Mouse (Mus musculus) megakaryocyte-erythroid progenitor cell, adult 5-6 weeks (primary cell): ENCODE data around the gene Olfr1100. TPM values are rescaled to one million over a fixed set of nuclear protein-coding genes. Genes with fewer than 3 reads are reported as not detected.

Experiments used
- ATAC-seq: replicated peaks from 2 replicates; pipeline ENCODE4 v1.8.0; 2016; ENCODE audit warnings: mild to moderate bottlenecking, inconsistent platforms; ENCODE audit not compliant: severe bottlenecking, poor library complexity, low FRiP score, low TSS enrichment
- total RNA-seq, 2 experiments: library from RNA; stranded (forward) in 1 of 2; stranded (reverse) in 1 of 2; fragments of 200-1000, 215-1000 nt in 1 of 2; fragments of >200 nt in 1 of 2; fragmentation: Nextera tagmentation in 1 of 2; gene quantifications; 2 replicates each; pipeline ENCODE4 v1.2.3; 2014 to 2017

Gene Olfr1100
- not detected in 2 replicates for total RNA-seq (2014; fragmentation: Nextera tagmentation)
- not detected in 2 replicates for total RNA-seq (2017)

DNA sequence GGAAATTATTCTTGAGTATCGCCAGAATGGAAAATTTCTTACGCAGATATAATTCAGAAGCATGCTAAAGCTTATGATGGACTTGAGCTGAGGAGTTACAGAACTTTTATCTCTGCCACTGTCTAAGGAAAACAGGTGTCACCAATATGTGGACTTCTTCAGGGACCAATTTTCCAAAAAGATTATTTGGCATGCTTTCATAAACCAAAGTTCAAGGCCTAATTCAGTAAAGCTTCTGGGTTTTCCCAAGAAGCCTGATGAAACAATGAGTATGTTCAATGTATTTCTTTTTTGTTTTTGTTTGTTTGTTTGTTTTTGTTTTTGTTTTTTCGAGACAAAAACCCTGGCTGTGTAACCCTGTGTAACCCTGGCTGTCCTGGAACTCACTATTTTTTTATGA lies at the start of gene Olfr1100:
TSS of gene Olfr1100 (minus strand) at position 101 of the 400 bp plus-strand sequence.
- ATAC-seq, result no peak

DNA sequence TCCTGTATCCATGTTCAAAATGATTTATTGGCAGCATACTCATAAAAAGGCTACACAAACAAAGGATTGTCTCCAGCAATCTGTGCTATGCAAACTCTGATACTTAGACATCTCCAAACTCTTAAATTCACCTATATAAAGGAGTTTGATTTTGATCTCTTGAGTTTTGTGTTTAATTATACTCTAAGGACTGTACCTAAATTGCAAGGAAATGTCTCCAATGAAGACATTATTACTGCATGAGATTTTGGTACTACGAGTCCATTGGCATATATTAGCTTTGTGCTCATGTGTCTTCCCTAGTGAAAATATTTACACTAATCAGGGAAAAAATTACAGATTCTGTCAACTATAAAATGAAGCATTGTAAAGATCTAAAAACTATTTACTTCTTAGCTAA lies 47.2 kb upstream of the Olfr1100 start, which contains the start of gene Olfr1104:
TSS of gene Olfr1104 (minus strand) at position 101 of the 400 bp plus-strand sequence.
- ATAC-seq, result no peak

GRCm38 (mm10) chr2:86998098-86998497 lies 18.3 kb upstream of the Olfr1100 start, which contains the start of gene Olfr1102:
TSS of gene Olfr1102 (plus strand) at chr2:86998398.
- no peak for ATAC-seq

- no peak for ATAC-seq
Measured at GRCm38 (mm10) chr2:86991121-86991520, 11.4 kb upstream of the Olfr1100 start, which contains the start of gene Olfr1101. TSS of gene Olfr1101 (minus strand) at chr2:86991221.

DNA sequence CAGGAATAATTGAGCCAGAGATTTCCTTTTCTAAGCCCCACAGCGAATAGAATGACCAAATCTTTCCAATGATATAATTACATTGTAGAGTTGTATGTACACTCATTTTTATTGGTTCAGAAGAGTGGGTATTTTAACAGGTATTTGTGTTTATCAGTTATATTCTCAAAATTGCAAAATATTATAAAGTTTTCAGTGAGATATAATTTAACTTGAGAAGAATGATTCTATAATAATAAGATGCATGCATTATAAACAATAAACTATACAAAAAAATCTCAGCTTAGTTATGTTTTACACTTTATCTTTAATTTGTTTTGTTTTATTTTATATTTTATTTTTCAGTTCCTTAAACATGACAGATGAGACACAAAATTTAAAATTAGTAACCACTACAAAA lies 19.2 kb downstream of the Olfr1100 start, which contains the start of gene Olfr1099:
TSS of gene Olfr1099 (minus strand) at position 101 of the 400 bp plus-strand sequence.
- ATAC-seq, result no peak

DNA sequence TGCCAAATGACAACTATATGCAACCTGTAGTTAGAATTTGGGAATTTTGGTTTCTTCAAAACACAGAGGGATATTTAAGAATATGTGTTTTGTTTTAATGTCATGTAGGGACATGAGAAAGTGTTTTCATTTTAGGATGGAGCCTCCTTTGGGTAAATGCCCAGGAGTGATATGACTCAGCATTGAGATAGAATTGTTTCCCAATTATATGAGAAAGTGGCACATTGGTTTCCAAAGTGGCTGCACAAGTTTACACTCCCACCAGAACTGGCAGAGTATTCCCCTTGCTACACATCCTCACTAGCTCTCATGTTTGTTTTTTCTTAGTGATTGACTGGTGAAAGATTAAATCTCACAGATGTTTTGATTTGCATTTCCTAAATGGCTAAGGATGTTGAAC lies 53.2 kb downstream of the Olfr1100 start:
- ATAC-seq, result no peak

Other genes with a start within 250 kb of the Olfr1100 start
- gene Olfr1089, start 246.3 kb downstream of the Olfr1100 start, total RNA-seq (2014; fragmentation: Nextera tagmentation), result not detected in 2 replicates
- not detected in 2 replicates for gene Olfr1089, start 246.3 kb downstream of the Olfr1100 start, total RNA-seq (2017)
- not detected in 2 replicates for gene Olfr1090, start 221.0 kb downstream of the Olfr1100 start, total RNA-seq (2014; fragmentation: Nextera tagmentation)
- not detected in 2 replicates for gene Olfr1090, start 221.0 kb downstream of the Olfr1100 start, total RNA-seq (2017)
- gene Olfr1093, start 197.5 kb downstream of the Olfr1100 start, total RNA-seq (2014; fragmentation: Nextera tagmentation), result not detected in 2 replicates
- not detected in 2 replicates for gene Olfr1093, start 197.5 kb downstream of the Olfr1100 start, total RNA-seq (2017)
- not detected in 2 replicates for gene Olfr141, start 169.9 kb downstream of the Olfr1100 start, total RNA-seq (2014; fragmentation: Nextera tagmentation)
- not detected in 2 replicates for gene Olfr141, start 169.9 kb downstream of the Olfr1100 start, total RNA-seq (2017)
- not detected in 2 replicates for gene Olfr1094, start 155.3 kb downstream of the Olfr1100 start, total RNA-seq (2014; fragmentation: Nextera tagmentation)
- gene Olfr1094, start 155.3 kb downstream of the Olfr1100 start, total RNA-seq (2017), result not detected in 2 replicates
- gene Olfr1095, start 128.3 kb downstream of the Olfr1100 start, total RNA-seq (2014; fragmentation: Nextera tagmentation), result not detected in 2 replicates
- gene Olfr1095, start 128.3 kb downstream of the Olfr1100 start, total RNA-seq (2017), result not detected in 2 replicates
- gene Gm13723, start 105.2 kb downstream of the Olfr1100 start, total RNA-seq (2014; fragmentation: Nextera tagmentation), result not detected in 2 replicates
- not detected in 2 replicates for gene Gm13723, start 105.2 kb downstream of the Olfr1100 start, total RNA-seq (2017)
- gene Olfr1097, start 87.7 kb downstream of the Olfr1100 start, total RNA-seq (2014; fragmentation: Nextera tagmentation), result not detected in 2 replicates
- gene Olfr1097, start 87.7 kb downstream of the Olfr1100 start, total RNA-seq (2017), result not detected in 2 replicates
- not detected in 2 replicates for gene Olfr1098, start 55.4 kb downstream of the Olfr1100 start, total RNA-seq (2014; fragmentation: Nextera tagmentation)
- gene Olfr1098, start 55.4 kb downstream of the Olfr1100 start, total RNA-seq (2017), result not detected in 2 replicates
- not detected in 2 replicates for gene Olfr1099, start 19.3 kb downstream of the Olfr1100 start, total RNA-seq (2014; fragmentation: Nextera tagmentation)
- not detected in 2 replicates for gene Olfr1099, start 19.3 kb downstream of the Olfr1100 start, total RNA-seq (2017)
- not detected in 2 replicates for gene Olfr1101, start 11.3 kb upstream of the Olfr1100 start, total RNA-seq (2014; fragmentation: Nextera tagmentation)
- not detected in 2 replicates for gene Olfr1101, start 11.3 kb upstream of the Olfr1100 start, total RNA-seq (2017)
- gene Olfr1102, start 18.4 kb upstream of the Olfr1100 start, total RNA-seq (2014; fragmentation: Nextera tagmentation), result not detected in 2 replicates
- not detected in 2 replicates for gene Olfr1102, start 18.4 kb upstream of the Olfr1100 start, total RNA-seq (2017)
- gene Olfr1104, start 47.1 kb upstream of the Olfr1100 start, total RNA-seq (2014; fragmentation: Nextera tagmentation), result not detected in 2 replicates
- gene Olfr1104, start 47.1 kb upstream of the Olfr1100 start, total RNA-seq (2017), result not detected in 2 replicates
- gene Olfr1105, start 56.6 kb upstream of the Olfr1100 start, total RNA-seq (2014; fragmentation: Nextera tagmentation), result not detected in 2 replicates
- not detected in 2 replicates for gene Olfr1105, start 56.6 kb upstream of the Olfr1100 start, total RNA-seq (2017)
- gene Olfr1106, start 72.3 kb upstream of the Olfr1100 start, total RNA-seq (2014; fragmentation: Nextera tagmentation), result not detected in 2 replicates
- not detected in 2 replicates for gene Olfr1106, start 72.3 kb upstream of the Olfr1100 start, total RNA-seq (2017)
- not detected in 2 replicates for gene Olfr1107, start 95.9 kb upstream of the Olfr1100 start, total RNA-seq (2014; fragmentation: Nextera tagmentation)
- gene Olfr1107, start 95.9 kb upstream of the Olfr1100 start, total RNA-seq (2017), result not detected in 2 replicates
- gene Olfr1109, start 116.1 kb upstream of the Olfr1100 start, total RNA-seq (2014; fragmentation: Nextera tagmentation), result not detected in 2 replicates
- not detected in 2 replicates for gene Olfr1109, start 116.1 kb upstream of the Olfr1100 start, total RNA-seq (2017)
- not detected in 2 replicates for gene Olfr259, start 134.6 kb upstream of the Olfr1100 start, total RNA-seq (2014; fragmentation: Nextera tagmentation)
- not detected in 2 replicates for gene Olfr259, start 134.6 kb upstream of the Olfr1100 start, total RNA-seq (2017)
- not detected in 2 replicates for gene Olfr1110, start 160.3 kb upstream of the Olfr1100 start, total RNA-seq (2014; fragmentation: Nextera tagmentation)
- not detected in 2 replicates for gene Olfr1110, start 160.3 kb upstream of the Olfr1100 start, total RNA-seq (2017)
- not detected in 2 replicates for gene Olfr1111, start 172.7 kb upstream of the Olfr1100 start, total RNA-seq (2014; fragmentation: Nextera tagmentation)
- not detected in 2 replicates for gene Olfr1111, start 172.7 kb upstream of the Olfr1100 start, total RNA-seq (2017)
- not detected in 2 replicates for gene Olfr1112, start 207.8 kb upstream of the Olfr1100 start, total RNA-seq (2014; fragmentation: Nextera tagmentation)
- not detected in 2 replicates for gene Olfr1112, start 207.8 kb upstream of the Olfr1100 start, total RNA-seq (2017)
- gene Olfr1113, start 229.0 kb upstream of the Olfr1100 start, total RNA-seq (2014; fragmentation: Nextera tagmentation), result not detected in 2 replicates
- gene Olfr1113, start 229.0 kb upstream of the Olfr1100 start, total RNA-seq (2017), result not detected in 2 replicates